Mouse (Mus musculus) heart, postnatal 0 days (tissue): ENCODE results near the gene Oas3. TPM values are rescaled to one million over a fixed set of nuclear protein-coding genes. Genes with fewer than 3 reads are reported as not detected.
"Not testable (repeated sequence)": the region's sequence is repeated elsewhere in the genome, so short reads cannot be mapped to it uniquely, and the experiment has no call there.

ENCODE experiments used
- ATAC-seq: fragments of 200-750 bp; cut with Nextera tagmentation; 2 replicates; pipeline ENCODE4 v1.8.0; 2017; ENCODE audit warnings: low read depth, moderate number of reproducible peaks, moderate library complexity; ENCODE audit not compliant: insufficient read depth
- DNase-seq: peaks from one replicate; pipeline ENCODE4 v3.0.0-alpha.2; 2016; ENCODE audit warnings: low spot score
- H3K27ac ChIP-seq: fragments of 300-500 bp; sonication (generic); 2 replicates; pipeline ENCODE4 v1.5.1; 2014; ENCODE audit warnings: low read depth, mild to moderate bottlenecking
- H3K27me3 ChIP-seq: fragments of 300-500 bp; sonication (generic); 2 replicates; pipeline ENCODE4 v1.6.1; 2014; ENCODE audit warnings: low read length, mixed read lengths; ENCODE audit not compliant: control insufficient read depth, insufficient read depth
- H3K36me3 ChIP-seq: fragments of 300-500 bp; sonication (generic); replicated peaks from 2 replicates; pipeline ENCODE4 v1.6.1; 2014; ENCODE audit warnings: low read length, mixed read lengths; ENCODE audit not compliant: control insufficient read depth, insufficient read depth
- H3K4me1 ChIP-seq: fragments of 300-500 bp; sonication (generic); 2 replicates; pipeline ENCODE4 v1.6.1; 2014; ENCODE audit warnings: antibody characterized with exemption; ENCODE audit not compliant: control insufficient read depth, insufficient read depth
- H3K4me2 ChIP-seq: fragments of 300-500 bp; sonication (generic); 2 replicates; pipeline ENCODE4 v1.6.1; 2014; ENCODE audit warnings: low read depth, mild to moderate bottlenecking, low read length, moderate library complexity
- H3K4me3 ChIP-seq: fragments of 300-500 bp; sonication (generic); 2 replicates; pipeline ENCODE4 v1.5.1; 2014; ENCODE audit warnings: low read depth, low read length
- H3K9ac ChIP-seq: fragments of 300-500 bp; sonication (generic); replicated peaks from 2 replicates; pipeline ENCODE4 v1.6.1; 2014; ENCODE audit warnings: low read depth, low read length, mixed read lengths
- H3K9me3 ChIP-seq: fragments of 300-500 bp; sonication (generic); replicated peaks from 2 replicates; pipeline ENCODE4 v1.6.1; 2016; ENCODE audit warnings: low read length; ENCODE audit not compliant: control insufficient read depth
- CTCF ChIP-seq: IDR thresholded peaks from 2 replicates; pipeline ENCODE4 v1.5.1; 2016; ENCODE audit warnings: antibody characterized with exemption, control low read depth, low read depth
- EP300 ChIP-seq: IDR thresholded peaks from 2 replicates; pipeline ENCODE4 v1.6.1; 2016; ENCODE audit warnings: antibody characterized with exemption, low read depth
- WGBS: fragments of 180-500 bp; shearing (Covaris S2); extraction: QIAGEN DNeasy Blood & Tissue Kit; methylation state at CpG from one replicate; pipeline ENCODE4 v1.1.7; 2014; 5-methylcytosine and 5-hydroxymethylcytosine counted together
- polyA plus RNA-seq: library from polyadenylated mRNA; unstranded; fragments of >200 nt; fragmentation: Nextera tagmentation; extraction: Ambion mirVana; gene quantifications from 2 replicates; pipeline ENCODE4 v1.2.1, GENCODE M21; 2015
- total RNA-seq: library from RNA; depleted of rRNA; stranded (reverse); fragments of >200 nt; gene quantifications from 2 replicates; pipeline ENCODE4 v1.2.3, GENCODE M21; 2014; ENCODE audit warnings: low replicate concordance

The Oas3 gene
- total and polyA plus RNA-seq, 2 experiments from 2014 or later = 0.26 to 0.80 TPM

DNA sequence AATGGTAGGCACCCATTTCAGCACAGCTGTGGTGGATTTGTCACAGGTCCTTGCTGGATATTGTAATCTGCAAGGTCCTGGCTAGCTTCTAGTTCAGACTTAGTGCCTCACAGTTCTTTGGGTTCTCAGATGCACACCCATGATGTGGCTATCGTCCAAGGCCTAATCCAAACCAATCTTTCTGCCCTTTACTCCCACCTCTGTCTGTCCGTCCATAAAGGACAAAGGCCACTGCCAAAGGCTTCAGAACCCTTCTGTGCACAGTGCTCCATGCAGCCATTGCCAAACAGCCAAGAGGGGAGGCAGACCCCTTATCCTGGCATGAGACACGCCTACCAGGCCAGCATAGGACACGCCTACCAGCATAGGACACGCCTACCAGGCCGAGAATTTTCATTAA lies 31.7 kb upstream of the Oas3 start:
- ATAC-seq (no peak), DNase-seq (no peak)
- TF ChIP-seq CTCF (no peak), EP300 (no peak)
- H3K9ac ChIP-seq = no peak overlapping the region
- no peaks in the 10 kb centered on the region; the same call in 1 of the 2 replicates for H3K36me3 ChIP-seq
- no peak overlapping the region for H3K27ac ChIP-seq
- no peak overlapping the region for H3K4me3 ChIP-seq
- H3K27me3 ChIP-seq = no peaks in the 10 kb centered on the region
- 0 out of 2 replicates have a peak, but pooled peaks cover 2% of the 10 kb centered on the region for H3K9me3 ChIP-seq
- H3K4me1 ChIP-seq = no peaks in the 10 kb centered on the region
- WGBS = 39% methylated on average over 6 of the region's 6 CpGs
- H3K4me2 ChIP-seq = no peak overlapping the region

DNA sequence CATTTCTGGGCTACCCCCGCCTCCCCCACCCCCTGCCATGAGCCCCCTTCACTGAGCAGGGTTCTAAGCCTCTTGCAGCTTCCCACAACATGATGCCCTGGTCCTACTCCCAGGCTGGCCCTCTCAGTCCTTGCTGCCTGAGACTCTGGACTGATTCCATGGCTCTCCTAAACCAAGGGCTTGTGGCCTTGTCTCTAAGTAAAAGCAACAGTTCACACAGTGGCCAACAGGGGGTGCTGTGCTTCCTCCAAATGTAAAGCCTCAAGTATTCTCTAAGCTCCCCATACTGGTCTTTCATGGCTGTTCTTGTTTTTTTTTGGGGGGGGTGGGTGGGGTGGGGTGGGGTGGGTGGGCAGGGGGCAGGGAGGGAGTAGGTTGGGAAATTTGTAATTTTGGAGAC lies 29.0 kb upstream of the Oas3 start:
- Histone ChIP-seq H3K9me3 (0 out of 2 replicates have a peak, but pooled peaks cover 4% of the 10 kb centered on the region), H3K4me1 (no peaks in the 10 kb centered on the region), H3K27ac (no peak overlapping the region), H3K4me2 (no peak overlapping the region), H3K27me3 (no peaks in the 10 kb centered on the region), H3K4me3 (no peak overlapping the region), H3K9ac (no peak overlapping the region), H3K36me3 (no peaks in the 10 kb centered on the region)
- no peak for TF ChIP-seq EP300
- TF ChIP-seq CTCF = peak; percentile 60
- DNase-seq (peak; percentile 35), ATAC-seq (no peak)
- 100% methylated on average over 1 of the region's 1 CpGs for WGBS

DNA sequence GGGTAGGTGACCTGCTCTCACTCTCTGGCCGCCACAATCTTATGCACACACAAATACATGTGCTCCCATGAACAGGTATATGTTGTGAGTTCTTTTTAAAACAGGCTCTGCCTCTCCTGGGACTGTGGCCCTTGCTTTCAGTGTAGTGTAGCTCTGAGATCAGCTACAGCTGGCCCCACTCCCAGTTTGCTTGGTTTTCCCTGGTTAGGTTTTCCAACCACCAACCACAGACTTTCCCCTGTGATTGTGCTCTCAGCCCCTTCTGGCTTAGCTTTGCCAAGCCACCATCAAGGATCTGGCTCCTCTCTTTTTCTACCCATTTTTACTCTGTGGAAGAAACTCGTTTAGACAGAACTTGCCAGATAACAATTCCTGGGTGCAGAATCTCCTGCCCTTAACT lies 26.1 kb upstream of the Oas3 start:
- Histone ChIP-seq H3K4me3 (no peak overlapping the region), H3K9me3 (0 out of 2 replicates have a peak, but pooled peaks cover 4% of the 10 kb centered on the region), H3K27me3 (no peaks in the 10 kb centered on the region), H3K4me1 (no peaks in the 10 kb centered on the region), H3K27ac (no peak overlapping the region), H3K9ac (no peak overlapping the region), H3K4me2 (no peak overlapping the region), H3K36me3 (no peaks in the 10 kb centered on the region)
- no peak for DNase-seq
- TF ChIP-seq CTCF = no peak
- TF ChIP-seq EP300 = no peak
- 59% methylated on average over 2 of the region's 2 CpGs for WGBS
- ATAC-seq = no peak

DNA sequence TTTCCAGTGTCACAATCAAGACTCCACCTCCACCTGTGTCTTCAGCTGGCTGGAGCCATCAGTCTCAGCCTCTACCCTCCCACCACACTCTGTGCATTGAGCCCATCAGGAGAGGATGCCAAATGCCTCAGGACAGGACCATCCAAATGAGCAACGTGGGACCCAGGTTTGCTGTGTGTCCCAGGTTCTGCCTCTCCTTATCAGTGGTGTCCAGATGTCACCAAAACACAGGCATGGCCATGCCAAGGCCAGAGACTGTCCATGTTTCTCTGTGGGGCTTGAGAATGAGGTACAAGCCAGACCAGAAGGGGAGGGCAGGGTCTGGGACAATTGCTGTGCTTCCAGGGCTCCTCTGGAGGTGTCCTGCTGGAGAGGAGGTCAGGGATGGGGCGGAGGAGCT lies 21.5 kb upstream of the Oas3 start:
- not testable (repeated sequence) for H3K9ac ChIP-seq, H3K27me3 ChIP-seq, H3K4me1 ChIP-seq, H3K36me3 ChIP-seq, DNase-seq, H3K9me3 ChIP-seq, ATAC-seq, H3K4me3 ChIP-seq, H3K4me2 ChIP-seq, H3K27ac ChIP-seq
- 27% methylated on average over 1 of the region's 2 CpGs for WGBS

DNA sequence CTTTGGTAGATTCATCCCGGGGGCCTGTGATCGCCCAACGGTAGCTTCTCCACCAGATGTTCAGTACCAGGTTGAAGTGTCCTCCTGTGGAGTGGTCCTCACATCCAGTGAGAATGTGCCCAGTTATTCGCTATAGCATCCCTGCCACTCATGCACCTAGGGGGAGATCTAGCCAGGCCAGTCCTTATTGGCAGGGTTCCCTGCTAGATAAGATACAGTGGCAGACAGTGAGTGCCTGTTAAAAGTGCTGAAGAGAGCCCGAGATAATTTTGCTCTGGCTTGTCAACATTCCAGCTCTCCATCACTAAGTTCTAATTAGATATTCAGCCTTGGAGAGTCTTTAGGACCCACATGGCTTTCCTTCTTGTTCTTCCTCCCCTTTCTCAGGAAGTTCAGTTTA lies 20.7 kb upstream of the Oas3 start:
- WGBS = 39% methylated on average over 5 of the region's 5 CpGs
- not testable (repeated sequence) for DNase-seq, H3K4me3 ChIP-seq

DNA sequence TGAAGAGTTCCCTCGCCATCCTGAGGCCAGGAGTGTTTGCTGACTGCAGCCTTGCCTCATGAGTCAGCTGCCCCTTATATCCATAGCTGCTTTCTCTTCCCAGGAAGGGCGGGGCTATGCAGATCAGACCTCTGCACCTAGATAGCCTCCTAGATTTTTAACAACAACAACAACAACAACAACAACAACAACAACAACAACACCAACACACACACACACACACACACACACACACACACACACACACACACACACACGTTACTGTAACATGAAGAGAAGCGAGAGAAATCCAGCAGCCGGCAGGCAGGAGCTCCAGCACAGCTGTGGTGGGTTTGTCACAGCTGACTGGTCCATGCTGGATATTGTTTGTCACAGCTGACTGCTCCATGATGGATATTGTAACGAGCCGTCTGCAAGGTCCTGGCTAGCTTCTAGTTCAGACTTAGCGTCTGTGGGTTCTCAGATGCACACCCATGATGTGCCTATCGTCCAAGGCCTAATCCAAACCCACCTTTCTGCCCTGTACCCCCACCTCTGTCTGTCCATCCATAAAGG lies 18.1 kb upstream of the Oas3 start, which contains the start of gene Oas1e:
TSS of gene Oas1e (minus strand) at position 51 of the 555 bp plus-strand sequence.
- 61% methylated on average over 9 of the region's 9 CpGs for WGBS
- DNase-seq, H3K9ac ChIP-seq, H3K4me3 ChIP-seq, H3K36me3 ChIP-seq, H3K27me3 ChIP-seq, H3K9me3 ChIP-seq, H3K4me2 ChIP-seq, H3K27ac ChIP-seq, H3K4me1 ChIP-seq, ATAC-seq: not testable (repeated sequence)

More for the DNA sequence above, 20.7 kb upstream of the Oas3 start:
- H3K9ac ChIP-seq, H3K27me3 ChIP-seq, H3K4me1 ChIP-seq, H3K27ac ChIP-seq, H3K36me3 ChIP-seq, H3K9me3 ChIP-seq, H3K4me2 ChIP-seq, ATAC-seq: not testable (repeated sequence)
